Mouse (Mus musculus): ENCODE results near the gene Mlf2.

DNA sequence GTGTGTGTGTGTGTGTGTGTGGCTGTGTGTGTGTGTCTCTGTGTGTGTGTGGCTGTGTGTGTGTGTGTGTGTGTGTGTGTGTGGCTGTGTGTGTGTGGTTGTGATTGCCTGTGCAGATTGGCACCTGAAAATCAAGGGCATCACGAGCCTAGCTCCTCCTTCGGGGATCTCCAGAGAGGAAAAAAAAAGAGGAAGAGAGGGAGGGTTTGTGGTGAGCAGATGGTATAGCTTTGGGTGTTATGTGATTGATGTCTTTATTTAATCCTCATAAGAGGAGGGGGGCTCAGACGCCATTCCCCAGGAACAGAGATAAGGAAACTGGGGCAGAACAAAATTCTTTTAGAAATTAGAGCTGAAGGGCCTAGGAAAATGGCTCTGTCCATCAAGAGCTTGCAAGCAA, 32.8 kb upstream of the Mlf2 start:
- TF ChIP-seq UBTF (IDR thresholded peaks at IDR 0.05; ENCODE audit: borderline replicate concordance, insufficient read depth, low read depth, low read length) (no peak), CTCF (IDR thresholded peaks at IDR 0.05 in 2 of 3, conservative IDR thresholded peaks at IDR 0.05 in 1 of 3; ENCODE audit: control insufficient read depth in 1 of 3, insufficient read depth in 1 of 3, low read depth in 2 of 3, low read length in 3 of 3, poor library complexity in 1 of 3, severe bottlenecking in 1 of 3) (no peak), NRF1 (IDR thresholded peaks at IDR 0.05; ENCODE audit: insufficient read depth, low read depth, low read length, poor library complexity, severe bottlenecking) (no peak), ETS1 (IDR thresholded peaks at IDR 0.05; ENCODE audit: low read depth, low read length) (no peak), GATA1 (IDR thresholded peaks at IDR 0.05; ENCODE audit: low read depth, low read length) (no peak), SIN3A (IDR thresholded peaks at IDR 0.05; ENCODE audit: low read length) (no peak), EP300 (IDR thresholded peaks at IDR 0.05; ENCODE audit: low read depth in 1 of 2, low read length in 2 of 2) (no peak), HCFC1 (IDR thresholded peaks at IDR 0.05; ENCODE audit: low read depth, low read length) (no peak), ZMIZ1 (IDR thresholded peaks at IDR 0.05; ENCODE audit: low read depth, low read length) (no peak), POLR2A (IDR thresholded peaks at IDR 0.05; ENCODE audit: control insufficient read depth in 1 of 2, insufficient read depth in 1 of 2, low read depth in 1 of 2, low read length in 2 of 2, poor library complexity in 1 of 2) (no peak), ZKSCAN1 (IDR thresholded peaks at IDR 0.05; ENCODE audit: low read depth, low read length) (no peak), ZNF384 (IDR thresholded peaks at IDR 0.05; ENCODE audit: low read depth, low read length) (peak; percentile 21; the same call in 1 of the 2 replicates), MYB (IDR thresholded peaks at IDR 0.05; ENCODE audit: low read depth, low read length) (no peak)
